Mouse (Mus musculus): ENCODE results near the gene Fcgbp.
"Not testable (repeated sequence)": the region's sequence is repeated elsewhere in the genome, so short reads cannot be mapped to it uniquely, and the experiment has no call there.

Fcgbp gene

GRCm38 (mm10) chr7:28070531-28071298 is at the start of gene Fcgbp:
Gene Fcgbp, plus strand, starts transcription at chr7:28071236.
- DNase-seq = no peak

GRCm38 (mm10) chr7:28044524-28044923 is 26.5 kb upstream of the Fcgbp start:
- DNase-seq = no peak

GRCm38 (mm10) chr7:28049476-28050409 is 21.3 kb upstream of the Fcgbp start, which contains the start of gene Psmc4:
Gene Psmc4, minus strand, starts transcription at chr7:28050101.
- DNase-seq = peak; percentile 99

GRCm38 (mm10) chr7:28050584-28050983 is 20.5 kb upstream of the Fcgbp start:
- DNase-seq = peak; percentile 52

- DNase-seq = no peak
Measured at GRCm38 (mm10) chr7:28053046-28053930, 17.7 kb upstream of the Fcgbp start.

GRCm38 (mm10) chr7:28059972-28060371 is 11.1 kb upstream of the Fcgbp start:
- no peak for DNase-seq

- DNase-seq = no peak
Measured at GRCm38 (mm10) chr7:28068661-28069060, 2.4 kb upstream of the Fcgbp start.

GRCm38 (mm10) chr7:28069546-28070172 is 1.4 kb upstream of the Fcgbp start:
- no peak for DNase-seq

- no peak for DNase-seq
Measured at GRCm38 (mm10) chr7:28084215-28084614, 13.2 kb downstream of the Fcgbp start.

- DNase-seq = no peak
Measured at GRCm38 (mm10) chr7:28086236-28086635, 15.2 kb downstream of the Fcgbp start.

- no peak for DNase-seq
Measured at GRCm38 (mm10) chr7:28093541-28093940, 22.5 kb downstream of the Fcgbp start.

- DNase-seq = no peak
Measured at GRCm38 (mm10) chr7:28099101-28099500, 28.1 kb downstream of the Fcgbp start.

- no peak for DNase-seq
Measured at GRCm38 (mm10) chr7:28100596-28101590, 29.9 kb downstream of the Fcgbp start.

GRCm38 (mm10) chr7:28102936-28103335 is 31.9 kb downstream of the Fcgbp start:
- DNase-seq = not testable (repeated sequence)

- peak; percentile 4 for DNase-seq
Measured at GRCm38 (mm10) chr7:28104670-28105069, 33.6 kb downstream of the Fcgbp start.

GRCm38 (mm10) chr7:28106241-28106640 is 35.2 kb downstream of the Fcgbp start:
- no peak for DNase-seq

GRCm38 (mm10) chr7:28114648-28115047 is 43.6 kb downstream of the Fcgbp start:
- DNase-seq = no peak

- no peak for DNase-seq
Measured at GRCm38 (mm10) chr7:28129166-28129565, 58.1 kb downstream of the Fcgbp start, which contains the start of gene 9530053A07Rik. Gene 9530053A07Rik, plus strand, starts transcription at chr7:28129466.

GRCm38 (mm10) chr7:28137613-28138012 is 66.6 kb downstream of the Fcgbp start:
- DNase-seq = no peak

GRCm38 (mm10) chr7:28148263-28148662 is 77.2 kb downstream of the Fcgbp start:
- DNase-seq = no peak

GRCm38 (mm10) chr7:28149841-28150240 is 78.8 kb downstream of the Fcgbp start:
- DNase-seq = no peak

Measured in cerebellum, adult 11-12 months (tissue).